Mouse (Mus musculus) left cerebral cortex, postnatal 10 days (tissue): Measurements from ENCODE around the gene Gm9745. TPM values are rescaled to one million over a fixed set of nuclear protein-coding genes. Genes with fewer than 3 reads are reported as not detected.
"Not testable (repeated sequence)": the region's sequence is repeated elsewhere in the genome, so short reads cannot be mapped to it uniquely, and the experiment has no call there.

Experiments used
- DNase-seq, 2 experiments: peaks; one replicate each; pipeline ENCODE4 v3.0.0; 2021 to 2022; ENCODE audit warnings: low spot score in 2 of 2, mixed read lengths in 1 of 2; ENCODE audit errors: extremely low spot score in 1 of 2
- intact Hi-C: fragments of 180-260 bp; cut with DNase I; formaldehyde crosslinking; loops from one replicate; pipeline ENCODE4 v1.15.1; 2025
- total RNA-seq, 2 experiments: library from RNA; stranded (reverse); gene quantifications; 2 replicates each; pipeline ENCODE4 v1.2.3; 2021

The Gm9745 gene
- not detected for total RNA-seq

GRCm38 (mm10) chr13:8948131-8948530, at the start of gene Gm9745:
Gm9745 (minus strand) TSS chr13:8948231.
- DNase-seq, intact Hi-C loops: not testable (repeated sequence)

- intact Hi-C loops, result loop anchor here (5.0 kb wide), 1 partner anchor 95 kb away; the partner anchor contains the start of gene Larp4b
- DNase-seq, result not testable (repeated sequence)
Observed at GRCm38 (mm10) chr13:8997221-8997620, 49.2 kb upstream of the Gm9745 start.

DNA sequence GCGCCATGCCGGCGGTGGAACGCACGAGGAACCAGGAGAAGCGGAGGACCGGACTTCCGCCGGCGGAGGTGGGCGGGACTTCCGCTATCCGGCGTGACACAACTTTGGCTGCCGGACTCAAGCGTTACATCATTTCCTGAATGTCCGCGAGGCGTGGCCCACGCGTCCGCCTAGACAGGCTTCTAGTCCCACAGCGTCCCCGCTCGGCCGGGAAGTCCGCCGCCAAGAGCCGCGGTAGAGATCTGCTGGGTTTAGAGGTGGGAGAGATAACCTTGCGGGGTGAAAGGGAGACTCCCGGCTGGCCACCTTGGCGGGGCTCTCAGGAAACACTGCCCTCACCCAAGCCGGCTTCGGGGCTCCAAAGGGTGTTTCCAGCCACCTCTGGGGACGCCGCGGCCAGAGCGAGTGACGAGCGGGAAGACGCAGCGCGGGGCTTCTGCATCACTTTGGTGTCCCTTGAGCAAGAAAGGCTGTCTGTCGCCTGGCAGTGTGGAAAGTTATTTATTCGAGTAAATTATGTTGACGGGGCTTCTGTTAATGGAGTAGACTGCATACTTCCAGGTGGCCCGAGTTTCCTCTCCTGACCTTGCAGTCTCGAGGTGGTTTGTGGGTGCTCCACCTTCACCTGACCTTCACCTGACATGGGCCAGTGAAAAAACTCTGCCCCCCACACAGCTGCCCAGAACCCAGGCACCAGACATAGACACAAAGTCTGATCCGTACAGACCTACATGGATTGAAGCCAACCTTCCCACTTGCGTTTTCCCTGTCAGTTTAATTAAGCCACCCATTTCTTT, 48.2 kb upstream of the Gm9745 start, which contains the start of gene Gtpbp4:
Gene Gtpbp4, minus strand, starts transcription at position 94 of the 797 bp plus-strand sequence.
- peak; percentile 97 to 98 for DNase-seq
- intact Hi-C loops, result loop anchor here (5.0 kb wide), 1 partner anchor 96 kb away; the partner anchor contains the start of gene Larp4b

- no peak for DNase-seq
Observed at GRCm38 (mm10) chr13:8995159-8995989, 47.3 kb upstream of the Gm9745 start.

GRCm38 (mm10) chr13:8992231-8992630, 44.2 kb upstream of the Gm9745 start:
- intact Hi-C loops, result no loop called here
- no peak for DNase-seq

More at GRCm38 (mm10) chr13:8995159-8995989, 47.3 kb upstream of the Gm9745 start:
- intact Hi-C loops, result loop anchor here (5.0 kb wide), 1 partner anchor 97 kb away; the partner anchor contains the start of gene Larp4b

GRCm38 (mm10) chr13:8972972-8973371, 24.9 kb upstream of the Gm9745 start:
- intact Hi-C loops, result loop anchor here (5.0 kb wide), 1 partner anchor 126 kb away; no protein-coding TSS in a partner anchor
- no peak for DNase-seq

- intact Hi-C loops, result loop anchor here (5.0 kb wide), 1 partner anchor 125 kb away; no protein-coding TSS in a partner anchor
- no peak for DNase-seq
Observed at GRCm38 (mm10) chr13:8972369-8972768, 24.3 kb upstream of the Gm9745 start.

DNA sequence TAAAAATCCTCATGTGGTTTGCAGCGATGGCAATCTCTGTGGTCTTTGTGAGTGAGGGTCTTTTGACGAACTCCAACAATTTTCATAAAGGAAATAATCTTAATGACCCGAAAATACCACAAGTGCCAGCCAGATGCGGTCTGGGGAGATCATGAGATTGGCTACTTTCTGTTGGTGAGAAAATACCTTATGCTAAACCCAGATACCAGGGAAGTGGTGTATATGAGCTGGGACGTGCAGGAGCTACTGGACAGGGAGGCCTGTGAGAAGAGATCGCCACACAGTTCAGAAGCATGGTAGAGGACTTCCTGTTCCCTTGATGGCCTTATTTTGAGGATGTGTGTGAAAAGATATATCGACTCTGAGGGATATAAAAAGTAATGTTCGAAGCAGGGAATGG, 19.7 kb upstream of the Gm9745 start:
- intact Hi-C loops, result no loop called here
- no peak for DNase-seq

DNA sequence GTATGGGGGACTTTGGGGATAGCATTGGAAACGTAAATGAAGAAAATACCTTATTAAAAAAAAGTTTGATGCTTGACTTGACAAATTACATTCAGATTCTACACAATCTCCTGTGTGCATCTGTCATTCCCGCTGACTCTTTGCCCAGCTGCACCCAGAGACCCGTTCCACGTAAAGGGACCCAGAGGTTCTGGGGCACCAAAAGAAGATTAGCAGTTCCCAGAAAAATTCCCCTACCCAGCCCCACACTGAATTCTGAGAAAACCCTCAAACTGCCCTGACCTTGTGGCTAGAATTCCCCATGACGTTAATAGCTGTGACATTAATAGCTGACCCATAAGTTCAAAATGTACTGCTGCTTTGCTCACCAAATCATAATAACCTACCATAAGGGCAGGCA, 17.2 kb upstream of the Gm9745 start:
- DNase-seq, result no peak
- intact Hi-C loops, result no loop called here

DNA sequence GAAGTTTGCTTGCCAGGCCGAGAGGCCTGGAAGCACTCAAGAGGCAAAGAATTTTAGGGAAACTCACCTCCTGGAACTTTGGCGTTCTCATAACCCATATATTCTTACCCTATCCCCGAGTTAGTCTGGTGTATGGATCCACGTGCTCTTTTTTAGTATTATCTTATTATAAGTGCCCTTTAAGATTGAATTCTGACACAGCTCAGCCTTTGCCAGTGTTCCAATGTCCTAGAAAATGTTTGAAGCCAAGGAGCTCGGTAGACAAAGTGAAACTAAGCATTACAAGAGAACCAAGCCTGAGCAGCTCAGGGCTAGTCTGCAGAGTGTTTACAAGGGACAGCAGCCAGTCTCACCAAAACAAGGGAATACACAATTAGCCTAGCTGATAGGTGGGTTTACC, 14.2 kb upstream of the Gm9745 start:
- intact Hi-C loops, DNase-seq: not testable (repeated sequence)

- DNase-seq, intact Hi-C loops: not testable (repeated sequence)
Observed at GRCm38 (mm10) chr13:8961128-8961888, 13.3 kb upstream of the Gm9745 start.

GRCm38 (mm10) chr13:8959554-8959953, 11.5 kb upstream of the Gm9745 start:
- intact Hi-C loops, result not testable (repeated sequence)

GRCm38 (mm10) chr13:8959058-8959457, 11.0 kb upstream of the Gm9745 start:
- intact Hi-C loops, result not testable (repeated sequence)

More at GRCm38 (mm10) chr13:8959554-8959953, 11.5 kb upstream of the Gm9745 start:
- not testable (repeated sequence) for DNase-seq

GRCm38 (mm10) chr13:8956873-8957272, 8.8 kb upstream of the Gm9745 start:
- intact Hi-C loops, DNase-seq: not testable (repeated sequence)

More at GRCm38 (mm10) chr13:8959058-8959457, 11.0 kb upstream of the Gm9745 start:
- DNase-seq, result not testable (repeated sequence)

DNA sequence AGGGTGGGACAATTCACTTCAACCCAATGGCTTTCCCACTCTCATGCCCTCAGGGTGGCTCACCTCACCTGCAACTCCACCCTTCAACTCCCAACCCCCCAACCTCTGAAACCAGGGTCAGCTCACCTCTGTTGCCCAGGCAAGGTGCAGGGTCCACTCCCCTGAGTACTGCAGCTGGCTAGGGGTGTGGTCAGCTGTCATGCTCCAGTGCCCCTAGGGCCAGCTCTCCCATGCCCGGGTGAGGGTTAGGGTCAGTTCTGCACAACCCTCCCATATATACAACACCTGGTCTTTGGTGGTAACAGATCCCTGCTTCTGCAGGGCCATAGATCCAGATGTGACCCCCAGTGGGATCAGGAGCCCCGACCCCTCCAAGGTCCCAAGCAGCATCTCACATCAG, 7.1 kb upstream of the Gm9745 start:
- DNase-seq, intact Hi-C loops: not testable (repeated sequence)

DNA sequence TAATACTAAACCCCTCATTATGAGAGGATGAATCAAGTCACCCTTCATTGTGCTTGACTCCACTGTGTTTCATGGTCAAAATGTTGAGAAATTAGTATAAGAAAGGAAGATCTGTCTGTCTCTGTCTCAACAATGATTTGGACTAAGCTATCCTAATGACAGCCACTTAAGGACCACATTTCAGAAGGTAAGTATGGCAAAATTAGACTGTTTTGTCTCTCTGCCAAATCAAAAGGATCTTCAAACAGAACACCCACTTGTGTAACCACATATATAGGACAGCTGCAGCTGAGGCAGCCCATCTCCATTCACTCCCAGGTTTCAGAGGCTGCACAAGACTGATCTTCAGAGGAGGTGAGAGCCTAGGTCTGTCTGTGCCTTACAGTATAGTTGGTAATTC, 4.5 kb upstream of the Gm9745 start, which contains the start of gene Idi2:
Gene Idi2, plus strand, starts transcription at position 301 of the 400 bp plus-strand sequence.
- DNase-seq, intact Hi-C loops: not testable (repeated sequence)

DNA sequence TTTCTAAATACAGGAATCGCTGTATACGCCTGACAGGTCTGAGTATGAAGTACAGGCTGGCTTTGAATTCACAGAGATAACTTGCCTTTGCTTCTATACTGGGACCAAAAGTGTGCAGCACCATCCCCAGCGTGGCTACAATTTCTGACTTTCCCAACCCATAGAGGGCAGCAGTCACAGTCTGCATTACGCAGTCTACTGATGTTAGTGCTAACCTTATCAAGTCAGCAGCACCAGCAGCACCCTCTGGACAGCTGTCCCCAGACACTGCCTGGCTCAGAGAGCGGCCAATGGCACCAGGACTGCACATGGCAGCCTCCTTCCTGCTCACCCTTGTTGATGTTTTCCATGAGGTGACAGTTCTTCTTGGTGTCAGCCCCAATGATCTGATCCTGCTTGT, 4.2 kb downstream of the Gm9745 start:
- intact Hi-C loops, DNase-seq: not testable (repeated sequence)

GRCm38 (mm10) chr13:8941701-8942100, 6.3 kb downstream of the Gm9745 start:
- DNase-seq, intact Hi-C loops: not testable (repeated sequence)
